Mouse (Mus musculus) hematopoietic stem cell, adult 5-6 weeks (primary cell): ENCODE measurements around the gene Tasp1. TPM values are rescaled to one million over a fixed set of nuclear protein-coding genes. Genes with fewer than 3 reads are reported as not detected.

Experiments used
- ATAC-seq, 2 experiments: fragments of 125-278 bp in 1 of 2; replicated peaks in 1 of 2; 2 replicates each; pipeline ENCODE4 v1.8.0; 2016 to 2017; ENCODE audit warnings: inconsistent platforms in 2 of 2, mild to moderate bottlenecking in 2 of 2, moderate number of reproducible peaks in 2 of 2, low read depth in 1 of 2, moderate TSS enrichment in 1 of 2; ENCODE audit not compliant: low FRiP score in 2 of 2, poor library complexity in 2 of 2, severe bottlenecking in 2 of 2, insufficient read depth in 1 of 2, low TSS enrichment in 1 of 2
- total RNA-seq: library from RNA; stranded (forward); fragments of 172-1452, 232-1000 nt; gene quantifications from 2 replicates; pipeline ENCODE4 v1.2.3, GENCODE M21; 2017

The Tasp1 gene
- total RNA-seq, 1 experiment from 2014 or later, result 19.9 TPM

- no peak for ATAC-seq
These were observed 225.7 kb downstream of the Tasp1 start for GRCm38 (mm10) chr2:139840941-139841340.

DNA sequence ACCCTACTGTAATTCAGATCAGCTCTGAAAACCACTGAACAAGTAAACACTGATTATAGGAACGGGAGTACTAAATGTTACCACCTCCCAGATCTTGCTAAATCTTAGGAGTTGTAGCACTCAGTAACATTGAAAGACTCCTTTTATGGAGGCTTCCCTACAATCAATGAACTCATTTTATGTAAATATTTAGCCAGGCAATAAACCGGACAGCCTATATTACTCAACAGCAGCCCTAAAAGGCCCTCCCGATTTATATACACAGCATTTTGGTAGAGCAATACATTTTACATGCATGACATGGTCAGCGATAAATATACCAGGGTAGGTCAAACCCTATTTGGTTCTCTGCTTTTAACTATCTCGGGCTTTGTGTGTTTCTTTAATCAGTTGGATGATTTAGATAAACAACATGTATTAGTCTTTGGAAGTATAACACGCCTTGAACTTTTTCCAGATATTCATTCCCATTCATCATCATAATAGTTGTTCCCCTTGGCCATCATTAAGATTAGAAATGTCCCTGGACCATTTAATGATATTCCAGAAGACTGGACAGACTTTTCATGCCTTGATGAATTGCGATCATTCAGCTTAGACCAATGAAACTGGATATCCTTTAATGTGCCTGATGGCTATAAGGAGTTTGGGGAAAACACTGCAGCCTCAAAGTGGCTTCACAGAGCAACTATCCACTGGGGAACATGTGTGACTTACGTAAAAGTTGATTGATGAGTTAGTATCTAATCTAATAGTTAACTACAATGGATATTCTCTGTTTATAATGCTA, 244.8 kb downstream of the Tasp1 start:
- no peak for ATAC-seq

DNA sequence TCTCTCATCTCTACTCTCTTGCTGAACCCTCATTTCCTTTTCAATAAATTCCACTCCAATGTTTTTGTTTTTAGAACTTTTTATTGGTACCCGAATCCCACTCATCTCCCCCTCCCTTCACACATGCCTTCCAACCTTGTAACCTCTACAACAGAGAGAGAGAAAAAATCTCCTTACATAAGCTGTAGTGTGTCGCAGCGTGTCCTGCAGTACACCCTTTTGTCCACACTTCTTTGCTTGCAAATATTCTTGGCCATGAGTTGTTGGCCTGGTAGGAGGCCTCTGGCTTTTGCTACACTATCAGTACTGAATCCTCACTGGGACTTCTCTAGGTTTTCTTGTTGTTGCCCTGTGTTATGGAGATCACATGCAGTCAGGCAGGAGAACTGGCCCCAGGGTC, 249.3 kb downstream of the Tasp1 start:
- ATAC-seq, result no peak

DNA sequence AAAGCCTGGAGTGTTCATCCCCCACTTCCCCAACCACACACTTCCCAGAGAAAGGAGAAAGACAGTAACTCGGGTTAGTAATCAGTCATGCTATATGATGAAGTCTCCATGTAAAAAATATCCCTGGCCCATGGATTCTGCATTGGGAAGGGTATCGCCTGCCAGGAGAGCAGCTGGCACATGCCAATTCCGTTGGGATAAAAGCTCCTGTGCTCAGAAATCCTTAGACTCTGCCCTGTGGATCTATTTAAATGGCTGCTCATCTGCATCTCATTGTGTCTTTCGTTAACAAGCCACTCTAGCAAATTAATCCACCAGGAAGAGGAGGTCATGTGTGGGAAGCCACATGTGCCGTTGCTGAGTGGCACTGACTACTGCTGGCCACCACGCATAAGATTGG, 258.7 kb downstream of the Tasp1 start:
- no peak for ATAC-seq

GRCm38 (mm10) chr2:139804041-139804440, 262.6 kb downstream of the Tasp1 start:
- no peak for ATAC-seq

GRCm38 (mm10) chr2:139792345-139793120, 274.1 kb downstream of the Tasp1 start:
- no peak for ATAC-seq

- no peak for ATAC-seq
These were observed 277.9 kb downstream of the Tasp1 start for GRCm38 (mm10) chr2:139788658-139789057.

DNA sequence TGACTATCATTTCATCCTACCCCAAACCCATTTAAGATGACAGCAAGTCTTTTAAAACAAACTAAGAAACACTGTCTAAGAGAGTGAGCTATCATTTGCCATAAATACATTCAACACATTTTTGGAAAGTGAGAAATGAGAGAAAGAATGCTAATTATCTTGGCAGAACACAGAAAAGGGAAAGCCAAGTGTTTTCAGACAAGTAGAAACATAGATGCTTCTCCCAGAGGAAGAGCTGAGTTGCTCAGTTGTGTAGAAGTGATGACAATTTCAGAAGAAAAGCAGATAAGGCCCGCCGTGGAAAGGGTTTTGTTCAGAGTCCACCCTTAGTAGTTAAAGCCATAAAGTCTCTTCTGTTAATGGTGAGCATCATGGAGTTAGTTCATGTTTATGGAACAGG, 281.7 kb downstream of the Tasp1 start:
- ATAC-seq, result no peak

GRCm38 (mm10) chr2:139784465-139784864, 282.1 kb downstream of the Tasp1 start:
- ATAC-seq, result no peak

Other genes with a start within 250 kb of the Tasp1 start
- not detected in 2 replicates for gene Gm17374, start 85.2 kb upstream of the Tasp1 start, total RNA-seq
- gene Esf1, start 103.8 kb upstream of the Tasp1 start, total RNA-seq, result 73.2 and 78.0 TPM in 2 replicates
- gene Ndufaf5, start 103.8 kb upstream of the Tasp1 start, total RNA-seq, result 21.9 and 26.9 TPM in 2 replicates